Mouse (Mus musculus): Measurements from ENCODE around the gene Cx3cr1. TPM values are rescaled to one million over a fixed set of nuclear protein-coding genes. Genes with fewer than 3 reads are reported as not detected.
"Not testable (repeated sequence)": the region's sequence is repeated elsewhere in the genome, so short reads cannot be mapped to it uniquely, and the experiment has no call there.

Cx3cr1 gene
- polyA plus RNA-seq, 1 experiment = not detected

GRCm38 (mm10) chr9:120113456-120113855 is 43.8 kb upstream of the Cx3cr1 start:
- no peaks in the 10 kb centered on the region; the same call in 1 of the 2 replicates for H3K36me3 ChIP-seq (ENCODE audit: control insufficient read depth, insufficient read depth, low read length, poor library complexity, severe bottlenecking)
- H3K27me3 ChIP-seq (ENCODE audit: control insufficient read depth, insufficient read depth, low read length, poor library complexity, severe bottlenecking) = no peaks in the 10 kb centered on the region
- H3K27ac ChIP-seq (ENCODE audit: insufficient read depth, low read length) = no peak overlapping the region
- no peaks in the 10 kb centered on the region for H3K9me3 ChIP-seq (replicated peaks; ENCODE audit: control insufficient read depth, insufficient read depth, low read length, poor library complexity, severe bottlenecking)
- no peak overlapping the region for H3K9ac ChIP-seq (ENCODE audit: low read depth, poor library complexity, severe bottlenecking)
- no peak overlapping the region for H3K4me3 ChIP-seq (ENCODE audit: low read depth, low read length)
- H3K4me1 ChIP-seq (ENCODE audit: control insufficient read depth, insufficient read depth, low read length) = peaks cover 4% of the 10 kb centered on the region
- no peak for TF ChIP-seq CTCF (IDR thresholded peaks at IDR 0.05; ENCODE audit: low read depth, low read length)

- H3K4me1 ChIP-seq (ENCODE audit: control insufficient read depth, insufficient read depth, low read length) = peaks cover 4% of the 10 kb centered on the region
- H3K9me3 ChIP-seq (replicated peaks; ENCODE audit: control insufficient read depth, insufficient read depth, low read length, poor library complexity, severe bottlenecking) = no peaks in the 10 kb centered on the region
- no peak overlapping the region for H3K4me3 ChIP-seq (ENCODE audit: low read depth, low read length)
- no peaks in the 10 kb centered on the region for H3K27me3 ChIP-seq (ENCODE audit: control insufficient read depth, insufficient read depth, low read length, poor library complexity, severe bottlenecking)
- H3K36me3 ChIP-seq (ENCODE audit: control insufficient read depth, insufficient read depth, low read length, poor library complexity, severe bottlenecking) = no peaks in the 10 kb centered on the region
- no peak for TF ChIP-seq POLR2A (IDR thresholded peaks at IDR 0.05; ENCODE audit: insufficient read depth, low read length)
- no peak for TF ChIP-seq CTCF (IDR thresholded peaks at IDR 0.05; ENCODE audit: low read depth, low read length)
- no peak for TF ChIP-seq EP300 (IDR thresholded peaks at IDR 0.05; ENCODE audit: insufficient read depth, low read depth, low read length)
- H3K9ac ChIP-seq (ENCODE audit: low read depth, poor library complexity, severe bottlenecking) = no peak overlapping the region
- no peak overlapping the region for H3K27ac ChIP-seq (ENCODE audit: insufficient read depth, low read length)
These were observed 42.8 kb upstream of the Cx3cr1 start for GRCm38 (mm10) chr9:120112472-120112871.

GRCm38 (mm10) chr9:120111156-120111945 is 41.7 kb upstream of the Cx3cr1 start:
- Histone ChIP-seq H3K9ac (ENCODE audit: low read depth, poor library complexity, severe bottlenecking) (peak overlapping the region; percentile 40), H3K36me3 (ENCODE audit: control insufficient read depth, insufficient read depth, low read length, poor library complexity, severe bottlenecking) (no peaks in the 10 kb centered on the region), H3K4me3 (ENCODE audit: low read depth, low read length) (peak overlapping the region; percentile 61), H3K4me1 (ENCODE audit: control insufficient read depth, insufficient read depth, low read length) (peaks cover 4% of the 10 kb centered on the region), H3K27ac (ENCODE audit: insufficient read depth, low read length) (peak overlapping the region; percentile 41; the same call in 1 of the 2 replicates), H3K27me3 (ENCODE audit: control insufficient read depth, insufficient read depth, low read length, poor library complexity, severe bottlenecking) (no peaks in the 10 kb centered on the region), H3K9me3 (replicated peaks; ENCODE audit: control insufficient read depth, insufficient read depth, low read length, poor library complexity, severe bottlenecking) (no peaks in the 10 kb centered on the region)
- TF ChIP-seq POLR2A (IDR thresholded peaks at IDR 0.05; ENCODE audit: insufficient read depth, low read length) (no peak), CTCF (IDR thresholded peaks at IDR 0.05; ENCODE audit: low read depth, low read length) (no peak), EP300 (IDR thresholded peaks at IDR 0.05; ENCODE audit: insufficient read depth, low read depth, low read length) (no peak)

- Histone ChIP-seq H3K4me3 (ENCODE audit: low read depth, low read length) (peak within 1 kb of the TSS; percentile 83), H3K4me1 (ENCODE audit: control insufficient read depth, insufficient read depth, low read length) (peaks cover 2% of the 10 kb centered on the region), H3K9me3 (replicated peaks; ENCODE audit: control insufficient read depth, insufficient read depth, low read length, poor library complexity, severe bottlenecking) (no peaks in the 10 kb centered on the region), H3K27ac (ENCODE audit: insufficient read depth, low read length) (peak within 1 kb of the TSS; percentile 41), H3K27me3 (ENCODE audit: control insufficient read depth, insufficient read depth, low read length, poor library complexity, severe bottlenecking) (no peaks in the 10 kb centered on the region), H3K36me3 (ENCODE audit: control insufficient read depth, insufficient read depth, low read length, poor library complexity, severe bottlenecking) (no peaks in the 10 kb centered on the region), H3K9ac (ENCODE audit: low read depth, poor library complexity, severe bottlenecking) (peak within 1 kb of the TSS; percentile 40)
- no peak for TF ChIP-seq EP300 (IDR thresholded peaks at IDR 0.05; ENCODE audit: insufficient read depth, low read depth, low read length)
- peak; percentile 73 for TF ChIP-seq CTCF (IDR thresholded peaks at IDR 0.05; ENCODE audit: low read depth, low read length)
- peak; percentile 36 for TF ChIP-seq POLR2A (IDR thresholded peaks at IDR 0.05; ENCODE audit: insufficient read depth, low read length)
These were observed 40.7 kb upstream of the Cx3cr1 start, which contains the start of gene Slc25a38 for GRCm38 (mm10) chr9:120110211-120111018. Gene Slc25a38, plus strand, starts transcription at chr9:120110374.

GRCm38 (mm10) chr9:120108953-120109352 is 39.3 kb upstream of the Cx3cr1 start:
- H3K4me3 ChIP-seq (ENCODE audit: low read depth, low read length); H3K9ac ChIP-seq (ENCODE audit: low read depth, poor library complexity, severe bottlenecking); H3K27me3 ChIP-seq (ENCODE audit: control insufficient read depth, insufficient read depth, low read length, poor library complexity, severe bottlenecking); H3K27ac ChIP-seq (ENCODE audit: insufficient read depth, low read length); H3K9me3 ChIP-seq (replicated peaks; ENCODE audit: control insufficient read depth, insufficient read depth, low read length, poor library complexity, severe bottlenecking); H3K36me3 ChIP-seq (ENCODE audit: control insufficient read depth, insufficient read depth, low read length, poor library complexity, severe bottlenecking); H3K4me1 ChIP-seq (ENCODE audit: control insufficient read depth, insufficient read depth, low read length): not testable (repeated sequence)

- no peak overlapping the region for H3K9ac ChIP-seq (ENCODE audit: low read depth, poor library complexity, severe bottlenecking)
- H3K4me1 ChIP-seq (ENCODE audit: control insufficient read depth, insufficient read depth, low read length) = no peaks in the 10 kb centered on the region
- H3K27me3 ChIP-seq (ENCODE audit: control insufficient read depth, insufficient read depth, low read length, poor library complexity, severe bottlenecking) = no peaks in the 10 kb centered on the region
- no peak overlapping the region for H3K27ac ChIP-seq (ENCODE audit: insufficient read depth, low read length)
- no peak for TF ChIP-seq POLR2A (IDR thresholded peaks at IDR 0.05; ENCODE audit: insufficient read depth, low read length)
- no peak for TF ChIP-seq EP300 (IDR thresholded peaks at IDR 0.05; ENCODE audit: insufficient read depth, low read depth, low read length)
- TF ChIP-seq CTCF (IDR thresholded peaks at IDR 0.05; ENCODE audit: low read depth, low read length) = no peak
- H3K9me3 ChIP-seq (replicated peaks; ENCODE audit: control insufficient read depth, insufficient read depth, low read length, poor library complexity, severe bottlenecking) = peaks cover 19% of the 10 kb centered on the region
- no peaks in the 10 kb centered on the region for H3K36me3 ChIP-seq (ENCODE audit: control insufficient read depth, insufficient read depth, low read length, poor library complexity, severe bottlenecking)
- H3K4me3 ChIP-seq (ENCODE audit: low read depth, low read length) = no peak overlapping the region
These were observed 31.5 kb upstream of the Cx3cr1 start for GRCm38 (mm10) chr9:120101165-120101564.
